Mouse (Mus musculus) embryonic fibroblast, embryonic 13.5 days (primary cell): ENCODE data around the gene Lhfpl2.

Source experiments
- CTCF ChIP-seq: IDR thresholded peaks from 2 replicates; pipeline ENCODE4 v1.5.1; 2011; ENCODE audit warnings: mild to moderate bottlenecking, control low read depth, low read length, moderate library complexity, borderline replicate concordance; ENCODE audit not compliant: insufficient read depth
- POLR2A ChIP-seq: IDR thresholded peaks from 2 replicates; pipeline ENCODE4 v1.6.1; 2011; ENCODE audit warnings: low read depth, mild to moderate bottlenecking, control low read depth, low read length, moderate library complexity

DNA sequence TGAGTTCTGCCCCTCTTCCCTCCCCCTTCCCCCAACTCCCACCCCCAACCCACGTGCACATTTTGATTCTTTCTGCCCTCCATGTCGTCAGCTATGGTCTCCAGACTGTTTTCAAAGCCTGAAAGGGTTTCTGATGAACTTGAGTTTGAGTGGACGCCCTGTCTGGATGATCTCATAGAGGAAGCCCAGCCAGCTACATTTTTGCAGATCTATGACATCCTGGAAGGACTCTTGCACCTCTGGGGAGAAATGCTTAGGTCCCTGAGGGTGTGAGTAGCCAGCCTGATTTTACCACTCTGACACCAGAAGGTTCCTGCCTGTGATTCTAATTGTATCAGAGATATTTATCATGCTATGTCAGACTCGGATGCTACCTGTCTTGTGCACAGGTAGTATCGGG, 91.4 kb downstream of the Lhfpl2 start:
- TF ChIP-seq POLR2A (no peak), CTCF (no peak)
